Mouse (Mus musculus): ENCODE data around the gene Zfp276.

GRCm38 (mm10) chr8:123291716-123292115 lies 37.7 kb downstream of the Zfp276 start:
- no peak for TF ChIP-seq TAL1 (IDR thresholded peaks at IDR 0.05; ENCODE audit: low read length)
- no peak for TF ChIP-seq GATA1 (IDR thresholded peaks at IDR 0.05; ENCODE audit: low read length)

Measured in erythroblast, embryonic 14.5 days (primary cell).